Mouse (Mus musculus) E14TG2a.4 (cell line): Measurements from ENCODE around the gene Rcor2.
A peak's percentile ranks its signal among the peaks of the same experiment; 100 is the strongest.

Source experiments
- H3K27me3 ChIP-seq: 2 replicates; pipeline ENCODE4 v1.6.1; 2014; ENCODE audit warnings: low read length, control low read depth; ENCODE audit not compliant: insufficient read depth
- H3K36me3 ChIP-seq: 2 replicates; pipeline ENCODE4 v1.6.1; 2014; ENCODE audit warnings: low read length, control low read depth; ENCODE audit not compliant: insufficient read depth
- H3K4me1 ChIP-seq: replicated peaks from 2 replicates; pipeline ENCODE4 v1.6.1; 2014; ENCODE audit warnings: low read depth, low read length, control low read depth
- H3K4me3 ChIP-seq: replicated peaks from 2 replicates; pipeline ENCODE4 v1.5.1; 2014; ENCODE audit warnings: mild to moderate bottlenecking, low read length
- H3K9me3 ChIP-seq: 2 replicates; pipeline ENCODE4 v1.6.1; 2014; ENCODE audit warnings: low read length, control low read depth
- CTCF ChIP-seq: conservative IDR thresholded peaks from 2 replicates; pipeline ENCODE4 v1.5.1; 2014; ENCODE audit warnings: low read length
- NANOG ChIP-seq: IDR thresholded peaks from 2 replicates; pipeline ENCODE4 v1.6.1; 2014; ENCODE audit warnings: borderline replicate concordance, low read length, mixed read lengths
- POU5F1 ChIP-seq: IDR thresholded peaks from 2 replicates; pipeline ENCODE4 v1.6.1; 2014; ENCODE audit warnings: low read length, borderline replicate concordance

Gene Rcor2

DNA sequence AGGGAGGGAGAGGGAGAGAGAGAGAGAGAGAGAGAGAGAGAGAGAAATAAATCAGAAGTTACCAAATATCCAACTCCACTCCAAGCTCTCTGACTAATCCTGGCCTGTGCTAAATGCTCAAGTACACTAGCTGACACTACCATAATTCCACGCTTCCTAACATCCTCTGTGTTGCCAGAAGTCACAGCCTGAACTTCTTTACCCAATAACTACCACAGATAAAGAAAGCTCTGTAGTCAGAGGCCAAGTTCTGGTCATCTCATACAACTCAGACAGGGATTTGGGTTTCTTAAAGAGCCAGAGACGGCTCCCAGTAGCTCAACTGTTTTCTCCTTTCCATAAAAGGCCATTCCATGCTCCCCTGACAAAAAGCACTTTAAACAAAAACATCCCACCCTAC lies 37.7 kb downstream of the Rcor2 start:
- TF ChIP-seq NANOG (no peak), POU5F1 (no peak), CTCF (no peak)
- no peaks in the 10 kb centered on the region for H3K9me3 ChIP-seq
- peaks cover 74% of the 10 kb centered on the region for H3K36me3 ChIP-seq
- H3K4me3 ChIP-seq = no peak overlapping the region
- H3K27me3 ChIP-seq = no peaks in the 10 kb centered on the region
- H3K4me1 ChIP-seq = peaks cover 78% of the 10 kb centered on the region

DNA sequence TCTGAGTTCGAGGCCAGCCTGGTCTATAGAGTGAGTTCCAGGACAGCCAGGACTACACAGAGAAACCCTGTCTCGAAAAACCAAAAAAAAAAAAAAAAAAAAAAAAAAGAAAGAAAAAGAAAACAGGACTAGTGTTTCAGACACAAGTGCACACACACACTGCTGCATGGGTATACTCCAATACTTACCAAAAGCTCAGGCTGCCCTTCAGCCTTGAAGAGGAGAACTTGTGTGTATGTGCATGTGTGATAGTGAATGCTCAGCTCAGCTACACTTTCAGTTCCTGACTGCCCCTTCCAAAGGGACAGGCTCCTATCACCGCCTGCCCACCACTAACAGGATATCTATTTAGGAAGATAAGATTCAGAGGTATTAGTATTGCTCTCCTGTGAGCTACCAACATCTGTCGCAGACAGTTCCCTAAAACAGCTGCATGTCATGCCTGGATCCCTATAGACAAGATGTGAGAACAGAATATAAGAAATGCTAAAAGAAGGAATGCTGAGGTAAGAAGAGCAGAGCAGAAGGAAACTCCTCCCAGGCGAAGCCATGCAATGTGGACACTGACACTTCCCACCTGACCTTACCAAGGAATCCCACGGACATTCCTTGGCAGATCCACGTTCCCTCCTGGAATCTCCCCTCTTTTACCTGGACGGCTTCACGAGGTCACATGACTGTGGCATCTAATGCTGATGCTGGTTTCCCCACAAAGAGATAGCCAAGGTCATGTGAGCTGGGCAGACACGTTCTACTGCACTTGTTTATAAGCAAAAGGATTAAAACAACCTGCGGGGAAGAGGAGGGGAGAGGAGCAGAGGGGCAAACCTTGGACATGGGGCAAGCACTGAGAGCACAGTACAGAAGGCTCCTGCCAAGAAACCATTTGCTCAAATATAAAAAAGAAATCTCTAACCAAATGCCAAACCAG lies 38.5 kb downstream of the Rcor2 start:
- TF ChIP-seq NANOG = no peak
- no peak for TF ChIP-seq CTCF
- no peak for TF ChIP-seq POU5F1
- Histone ChIP-seq H3K4me1 (peaks cover 87% of the 10 kb centered on the region), H3K4me3 (no peak overlapping the region), H3K9me3 (no peaks in the 10 kb centered on the region), H3K36me3 (peaks cover 67% of the 10 kb centered on the region), H3K27me3 (no peaks in the 10 kb centered on the region)

DNA sequence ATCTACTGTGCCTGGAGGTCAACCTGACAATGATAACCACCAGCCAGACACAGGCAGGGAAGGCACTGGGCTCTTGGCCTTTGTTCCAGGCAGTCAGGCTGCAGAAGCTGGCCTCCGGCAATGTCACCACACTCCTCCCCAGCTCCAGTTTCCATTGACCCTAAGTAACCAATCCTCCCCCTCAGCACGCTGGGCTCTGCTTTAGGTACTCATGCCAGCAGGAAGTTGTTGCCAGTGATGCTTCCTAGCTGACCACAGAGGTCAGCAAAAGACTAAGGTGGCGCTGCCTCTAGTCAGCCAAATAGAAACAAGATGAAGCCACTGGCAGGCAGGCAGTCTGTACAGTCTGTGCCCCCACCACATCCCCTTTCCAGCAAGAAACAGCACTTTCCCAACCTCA lies 39.8 kb downstream of the Rcor2 start:
- H3K4me1 ChIP-seq = peaks cover 94% of the 10 kb centered on the region
- TF ChIP-seq POU5F1 (no peak), NANOG (no peak), CTCF (no peak)
- peaks cover 54% of the 10 kb centered on the region for H3K36me3 ChIP-seq
- H3K4me3 ChIP-seq = no peak overlapping the region
- no peaks in the 10 kb centered on the region for H3K27me3 ChIP-seq
- H3K9me3 ChIP-seq = no peaks in the 10 kb centered on the region

DNA sequence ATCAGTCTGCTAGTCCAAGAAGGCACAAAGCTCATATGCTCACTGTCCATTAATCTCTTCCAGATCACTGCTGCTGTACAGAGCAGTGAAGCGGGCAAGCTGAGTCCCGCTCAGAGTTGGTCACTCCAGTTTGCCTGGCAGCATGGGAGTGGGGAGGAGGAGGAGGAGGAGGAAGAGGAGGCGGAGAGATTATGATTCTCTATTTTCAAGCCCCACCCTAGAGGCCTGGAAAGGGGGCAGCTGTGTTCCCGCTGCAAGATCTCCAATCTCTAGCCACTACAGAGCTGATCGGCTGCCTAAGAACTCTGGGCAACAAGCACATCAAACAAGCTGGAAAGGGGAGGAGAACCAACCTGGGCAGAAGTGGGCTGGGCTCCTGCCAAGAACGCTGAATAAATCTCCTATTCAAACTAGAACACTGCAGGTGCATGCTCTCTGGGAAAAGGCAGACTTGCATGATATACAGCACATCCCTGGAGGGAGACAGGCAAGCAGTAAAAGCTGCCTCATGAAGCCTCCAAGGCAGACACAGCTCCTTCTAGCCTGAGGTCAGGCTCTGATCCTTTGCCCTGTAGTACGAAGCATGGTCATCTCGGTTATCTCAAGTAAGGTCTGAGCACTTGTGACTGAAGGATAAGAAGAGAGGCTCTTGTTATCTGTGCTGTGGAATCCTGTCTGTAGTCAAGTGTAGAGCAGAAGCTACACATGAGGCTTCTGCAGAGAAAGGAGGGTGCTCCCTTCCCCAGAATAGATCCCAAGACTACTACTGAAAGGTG lies 41.1 kb downstream of the Rcor2 start:
- Histone ChIP-seq H3K36me3 (peaks cover 42% of the 10 kb centered on the region), H3K4me3 (no peak overlapping the region), H3K4me1 (peaks cover 91% of the 10 kb centered on the region), H3K9me3 (no peaks in the 10 kb centered on the region), H3K27me3 (no peaks in the 10 kb centered on the region)
- TF ChIP-seq NANOG (no peak), POU5F1 (no peak)

DNA sequence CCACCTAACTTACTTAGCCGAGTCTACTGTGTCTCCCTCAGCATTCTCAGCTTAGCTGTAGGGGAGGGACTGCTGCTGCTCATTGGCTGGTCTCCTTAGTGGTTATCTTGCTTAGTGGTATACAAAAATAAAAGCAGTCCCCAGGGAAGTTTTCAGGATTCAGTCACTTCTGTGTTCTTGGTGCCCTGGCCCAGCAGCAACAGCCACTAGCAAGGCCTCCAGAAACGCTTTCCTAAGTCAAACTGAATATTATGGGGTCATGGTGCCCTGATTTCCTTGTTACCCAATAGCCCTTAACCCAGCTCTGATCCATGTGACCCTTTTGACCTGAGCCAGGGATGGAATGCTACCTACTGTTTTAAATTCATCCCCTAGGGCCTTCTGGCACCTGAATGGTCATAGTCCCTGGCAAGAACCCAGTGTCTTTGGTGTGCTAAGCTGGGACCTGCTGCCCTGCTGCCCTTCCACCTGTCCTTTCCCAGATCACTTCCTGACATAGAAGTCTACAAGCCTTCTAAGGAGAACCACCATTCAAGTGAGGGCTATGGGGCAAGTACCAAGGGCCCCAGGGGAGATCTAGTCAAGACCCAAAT lies 42.7 kb downstream of the Rcor2 start:
- Histone ChIP-seq H3K27me3 (no peaks in the 10 kb centered on the region), H3K36me3 (peaks cover 32% of the 10 kb centered on the region), H3K4me1 (peaks cover 95% of the 10 kb centered on the region), H3K4me3 (peak overlapping the region; percentile 54; the same call in 1 of the 2 replicates), H3K9me3 (no peaks in the 10 kb centered on the region)
- TF ChIP-seq CTCF = no peak
- TF ChIP-seq POU5F1 = no peak
- no peak for TF ChIP-seq NANOG

DNA sequence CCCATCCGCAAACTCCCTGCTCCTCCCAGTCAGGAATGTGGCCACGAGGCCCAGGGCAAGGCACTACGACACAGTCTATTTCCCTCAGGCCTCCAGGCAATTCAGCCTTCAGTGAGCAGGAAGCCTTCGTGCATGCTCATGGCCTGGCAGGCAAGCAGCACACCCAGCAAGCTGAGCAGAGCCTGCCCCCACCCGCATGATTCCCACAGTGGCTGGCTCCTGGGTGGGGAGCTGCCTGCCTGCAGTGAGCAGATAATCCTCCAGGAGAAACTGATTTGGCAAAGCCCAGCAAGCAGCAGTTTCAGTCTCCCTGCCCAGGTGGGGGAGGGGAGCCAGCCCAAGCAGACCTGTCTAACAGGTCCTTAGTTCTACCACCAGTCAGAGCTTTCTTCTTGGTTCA lies 43.6 kb downstream of the Rcor2 start:
- peaks cover 28% of the 10 kb centered on the region for H3K36me3 ChIP-seq

DNA sequence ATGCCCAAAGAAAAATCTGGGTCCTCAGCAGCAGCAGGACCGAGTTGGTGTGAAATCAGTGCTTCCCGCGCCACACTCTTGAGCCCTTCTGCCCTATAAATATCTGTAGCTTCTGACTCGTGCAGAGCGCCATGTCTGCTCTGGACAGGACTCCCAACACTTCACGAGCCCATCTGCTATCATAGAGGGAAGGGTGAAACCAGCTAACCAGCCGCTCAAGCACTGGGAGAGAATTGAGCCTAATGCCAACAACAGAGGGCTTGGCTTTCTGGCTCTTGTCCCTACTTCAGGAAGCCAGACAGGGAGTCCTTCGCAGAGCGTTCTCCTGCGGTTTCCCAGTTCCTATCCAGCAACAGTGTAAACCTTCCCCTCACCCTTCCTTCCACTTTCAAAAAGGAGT lies 44.2 kb downstream of the Rcor2 start:
- Histone ChIP-seq H3K27me3 (no peaks in the 10 kb centered on the region), H3K4me1 (peaks cover 94% of the 10 kb centered on the region)
- TF ChIP-seq NANOG (no peak), POU5F1 (no peak), CTCF (no peak)

More for the DNA sequence above, 43.6 kb downstream of the Rcor2 start:
- no peaks in the 10 kb centered on the region for H3K27me3 ChIP-seq
- H3K9me3 ChIP-seq = no peaks in the 10 kb centered on the region
- TF ChIP-seq CTCF (no peak), NANOG (no peak), POU5F1 (no peak)
- peaks cover 96% of the 10 kb centered on the region for H3K4me1 ChIP-seq
- peak overlapping the region; percentile 54 for H3K4me3 ChIP-seq

DNA sequence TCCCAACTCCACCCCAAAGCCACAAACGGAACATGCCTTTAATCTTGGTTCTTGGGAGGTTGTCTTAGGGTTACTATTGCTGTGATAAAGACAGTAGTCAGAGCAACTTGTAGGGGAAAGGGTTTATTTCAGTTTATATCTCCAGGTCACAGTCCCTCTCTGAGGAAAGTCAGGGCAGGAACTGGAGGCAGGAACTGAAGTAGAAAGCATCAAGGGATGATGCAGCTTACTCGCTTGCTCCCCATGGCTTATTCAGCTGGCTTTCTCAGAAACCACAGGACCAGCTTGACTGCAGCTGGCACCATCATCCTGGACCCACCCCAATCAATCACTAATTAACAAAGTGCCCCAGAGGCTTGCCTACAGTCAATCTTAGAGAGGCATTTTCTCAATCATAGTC lies 46.5 kb downstream of the Rcor2 start:
- TF ChIP-seq CTCF = no peak
- TF ChIP-seq POU5F1 = no peak
- no peak for TF ChIP-seq NANOG

More for the DNA sequence above, 44.2 kb downstream of the Rcor2 start:
- Histone ChIP-seq H3K36me3 (peaks cover 22% of the 10 kb centered on the region), H3K4me3 (peak overlapping the region; percentile 54), H3K9me3 (no peaks in the 10 kb centered on the region)

More for the DNA sequence above, 46.5 kb downstream of the Rcor2 start:
- peaks cover 88% of the 10 kb centered on the region for H3K4me1 ChIP-seq
- no peak overlapping the region for H3K4me3 ChIP-seq
- no peaks in the 10 kb centered on the region for H3K27me3 ChIP-seq
- peaks cover 7% of the 10 kb centered on the region for H3K36me3 ChIP-seq
- no peaks in the 10 kb centered on the region for H3K9me3 ChIP-seq
